Mouse (Mus musculus) liver, embryonic 12.5 days (tissue): ENCODE measurements around the gene Spc24. TPM values are rescaled to one million over a fixed set of nuclear protein-coding genes. Genes with fewer than 3 reads are reported as not detected.

Experiments used
- ATAC-seq: fragments of 200-750 bp; cut with Nextera tagmentation; 2 replicates; pipeline ENCODE4 v1.8.0; 2017; ENCODE audit warnings: moderate number of reproducible peaks, mild to moderate bottlenecking, moderate library complexity
- H3K27ac ChIP-seq: fragments of 300-500 bp; sonication (generic); 2 replicates; pipeline ENCODE4 v1.5.1; 2016; ENCODE audit warnings: mild to moderate bottlenecking
- H3K27me3 ChIP-seq: fragments of 300-500 bp; sonication (generic); replicated peaks from 2 replicates; pipeline ENCODE4 v1.6.1; 2016; ENCODE audit warnings: mild to moderate bottlenecking, moderate library complexity
- H3K36me3 ChIP-seq: fragments of 300-500 bp; sonication (generic); 2 replicates; pipeline ENCODE4 v1.6.1; 2016; ENCODE audit warnings: mild to moderate bottlenecking, moderate library complexity
- H3K4me1 ChIP-seq: fragments of 300-500 bp; sonication (generic); 2 replicates; pipeline ENCODE4 v1.6.1; 2016
- H3K4me2 ChIP-seq: fragments of 300-500 bp; sonication (generic); 2 replicates; pipeline ENCODE4 v1.6.1; 2016; ENCODE audit warnings: mild to moderate bottlenecking, moderate library complexity
- H3K4me3 ChIP-seq: fragments of 300-500 bp; sonication (generic); 2 replicates; pipeline ENCODE4 v1.5.1; 2016; ENCODE audit warnings: mild to moderate bottlenecking, moderate library complexity
- H3K9ac ChIP-seq: fragments of 300-500 bp; sonication (generic); 2 replicates; pipeline ENCODE4 v1.6.1; 2016; ENCODE audit warnings: mild to moderate bottlenecking, moderate library complexity
- H3K9me3 ChIP-seq: fragments of 300-500 bp; sonication (generic); replicated peaks from 2 replicates; pipeline ENCODE4 v1.6.1; 2016; ENCODE audit warnings: mild to moderate bottlenecking, moderate library complexity
- WGBS: fragments of 180-500 bp; shearing (Covaris S2); methylation state at CpG from one replicate; pipeline ENCODE4 v1.1.7; 2016; ENCODE audit not compliant: insufficient replicate concordance; 5-methylcytosine and 5-hydroxymethylcytosine counted together
- polyA plus RNA-seq: library from polyadenylated mRNA; unstranded; fragments of >200 nt; fragmentation: Nextera tagmentation; extraction: Ambion mirVana; gene quantifications from 2 replicates; pipeline ENCODE4 v1.2.1, GENCODE M21; 2016

Gene Spc24
- polyA plus RNA-seq, 1 experiment from 2014 or later, result 114 TPM

GRCm38 (mm10) chr9:21740427-21740826 lies 19.7 kb downstream of the Spc24 start:
- Histone ChIP-seq H3K9ac (no peak overlapping the region), H3K36me3 (peaks cover 94% of the 10 kb centered on the region), H3K4me3 (no peak overlapping the region), H3K27me3 (no peaks in the 10 kb centered on the region), H3K4me1 (peaks cover 21% of the 10 kb centered on the region), H3K27ac (no peak overlapping the region), H3K9me3 (no peaks in the 10 kb centered on the region), H3K4me2 (no peak overlapping the region)
- 79% methylated on average over 14 of the region's 14 CpGs for WGBS
- ATAC-seq, result no peak

DNA sequence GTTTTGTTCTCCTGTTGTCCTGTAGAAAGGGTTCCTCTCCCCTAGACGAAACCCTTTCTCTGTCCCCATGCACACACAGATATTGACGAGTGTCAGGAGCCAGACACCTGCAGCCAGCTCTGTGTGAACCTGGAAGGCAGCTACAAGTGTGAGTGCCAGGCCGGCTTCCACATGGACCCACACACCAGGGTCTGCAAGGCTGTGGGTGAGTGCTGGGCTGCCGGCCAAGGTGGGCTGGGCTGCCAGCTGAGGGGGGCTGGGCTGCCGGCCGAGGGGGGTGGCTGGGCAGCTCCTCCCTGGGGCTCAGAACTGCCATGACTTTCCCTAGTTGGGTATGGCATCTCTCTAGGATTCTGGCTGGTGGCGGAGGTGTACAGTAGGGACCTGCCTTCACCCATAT lies 21.3 kb downstream of the Spc24 start:
- no peaks in the 10 kb centered on the region for H3K27me3 ChIP-seq
- ATAC-seq, result no peak

GRCm38 (mm10) chr9:21737188-21737587 lies 22.9 kb downstream of the Spc24 start:
- Histone ChIP-seq H3K4me3 (no peak overlapping the region), H3K9me3 (no peaks in the 10 kb centered on the region), H3K36me3 (peaks cover 97% of the 10 kb centered on the region), H3K27ac (no peak overlapping the region), H3K4me1 (peaks cover 20% of the 10 kb centered on the region), H3K4me2 (no peak overlapping the region), H3K9ac (no peak overlapping the region), H3K27me3 (no peaks in the 10 kb centered on the region)
- no peak for ATAC-seq
- 87% methylated on average over 10 of the region's 10 CpGs for WGBS

More for the DNA sequence above, 21.3 kb downstream of the Spc24 start:
- WGBS, result 85% methylated on average over 7 of the region's 7 CpGs
- no peak overlapping the region for H3K4me2 ChIP-seq
- H3K9ac ChIP-seq, result no peak overlapping the region
- H3K4me3 ChIP-seq, result no peak overlapping the region
- no peaks in the 10 kb centered on the region for H3K9me3 ChIP-seq
- H3K4me1 ChIP-seq, result peaks cover 21% of the 10 kb centered on the region
- no peak overlapping the region for H3K27ac ChIP-seq
- H3K36me3 ChIP-seq, result peaks cover 94% of the 10 kb centered on the region

DNA sequence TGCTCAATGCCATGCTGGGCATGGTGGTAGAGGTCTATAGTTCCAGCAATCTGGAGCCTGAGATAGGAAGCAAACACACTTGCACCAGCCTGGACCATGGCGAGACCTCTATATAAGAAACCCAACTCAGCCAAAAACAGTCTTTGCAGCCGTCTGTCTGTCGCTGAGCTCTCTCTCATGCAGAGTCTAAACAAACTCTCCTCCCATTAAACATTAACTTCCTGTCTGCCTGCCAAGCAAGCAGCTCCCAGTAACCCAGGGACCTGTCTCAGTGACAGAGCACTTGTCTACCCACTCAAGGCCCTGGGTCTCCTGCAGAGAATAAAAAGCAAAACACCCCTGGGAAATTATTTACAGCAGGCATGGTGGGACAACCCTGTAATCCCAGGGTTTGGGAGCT lies 23.5 kb downstream of the Spc24 start:
- no peak overlapping the region for H3K4me2 ChIP-seq
- no peak overlapping the region for H3K9ac ChIP-seq
- no peak overlapping the region for H3K27ac ChIP-seq
- WGBS, result 70% methylated on average over 3 of the region's 3 CpGs
- no peak for ATAC-seq
- H3K36me3 ChIP-seq, result peaks cover 97% of the 10 kb centered on the region
- peaks cover 13% of the 10 kb centered on the region for H3K4me1 ChIP-seq
- H3K9me3 ChIP-seq, result no peaks in the 10 kb centered on the region
- no peaks in the 10 kb centered on the region for H3K27me3 ChIP-seq
- no peak overlapping the region for H3K4me3 ChIP-seq

DNA sequence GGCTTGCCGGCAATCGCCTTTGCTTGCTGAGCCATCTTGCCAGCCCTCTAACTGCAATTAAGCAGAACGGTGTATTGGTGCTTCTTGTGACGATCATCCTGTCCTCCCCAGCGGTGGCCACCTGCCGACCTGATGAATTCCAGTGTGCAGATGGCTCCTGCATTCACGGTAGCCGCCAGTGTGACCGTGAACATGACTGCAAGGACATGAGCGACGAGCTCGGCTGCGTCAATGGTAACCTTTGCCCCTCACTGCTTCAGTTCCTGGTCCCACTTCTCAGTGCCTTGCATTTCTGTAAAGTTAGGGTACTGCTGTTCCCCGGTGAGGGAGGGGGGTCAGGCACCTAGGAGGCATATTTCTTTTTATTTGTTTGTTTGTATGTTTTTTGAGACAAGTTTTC lies 25.0 kb downstream of the Spc24 start:
- no peaks in the 10 kb centered on the region for H3K27me3 ChIP-seq
- ATAC-seq, result no peak
- no peak overlapping the region for H3K4me3 ChIP-seq
- peaks cover 98% of the 10 kb centered on the region for H3K36me3 ChIP-seq
- WGBS, result 90% methylated on average over 14 of the region's 14 CpGs
- no peak overlapping the region for H3K4me2 ChIP-seq
- no peak overlapping the region for H3K27ac ChIP-seq
- no peaks in the 10 kb centered on the region for H3K9me3 ChIP-seq
- peaks cover 2% of the 10 kb centered on the region for H3K4me1 ChIP-seq
- H3K9ac ChIP-seq, result no peak overlapping the region

GRCm38 (mm10) chr9:21733989-21734388 lies 26.1 kb downstream of the Spc24 start:
- H3K9me3 ChIP-seq, result no peaks in the 10 kb centered on the region
- H3K27ac ChIP-seq, result no peak overlapping the region
- H3K27me3 ChIP-seq, result no peaks in the 10 kb centered on the region
- H3K9ac ChIP-seq, result no peak overlapping the region
- 90% methylated on average over 7 of the region's 7 CpGs for WGBS
- H3K4me2 ChIP-seq, result no peak overlapping the region
- H3K4me1 ChIP-seq, result peaks cover 10% of the 10 kb centered on the region
- peaks cover 98% of the 10 kb centered on the region for H3K36me3 ChIP-seq
- H3K4me3 ChIP-seq, result no peak overlapping the region
- ATAC-seq, result no peak

- H3K4me1 ChIP-seq, result peaks cover 15% of the 10 kb centered on the region
- peaks cover 98% of the 10 kb centered on the region for H3K36me3 ChIP-seq
- no peak overlapping the region for H3K4me3 ChIP-seq
- H3K9ac ChIP-seq, result no peak overlapping the region
- no peaks in the 10 kb centered on the region for H3K27me3 ChIP-seq
- 93% methylated on average over 17 of the region's 17 CpGs for WGBS
- no peak overlapping the region for H3K4me2 ChIP-seq
- no peak overlapping the region for H3K27ac ChIP-seq
- H3K9me3 ChIP-seq, result no peaks in the 10 kb centered on the region
- no peak for ATAC-seq
These were observed 26.7 kb downstream of the Spc24 start for GRCm38 (mm10) chr9:21733446-21733845.

DNA sequence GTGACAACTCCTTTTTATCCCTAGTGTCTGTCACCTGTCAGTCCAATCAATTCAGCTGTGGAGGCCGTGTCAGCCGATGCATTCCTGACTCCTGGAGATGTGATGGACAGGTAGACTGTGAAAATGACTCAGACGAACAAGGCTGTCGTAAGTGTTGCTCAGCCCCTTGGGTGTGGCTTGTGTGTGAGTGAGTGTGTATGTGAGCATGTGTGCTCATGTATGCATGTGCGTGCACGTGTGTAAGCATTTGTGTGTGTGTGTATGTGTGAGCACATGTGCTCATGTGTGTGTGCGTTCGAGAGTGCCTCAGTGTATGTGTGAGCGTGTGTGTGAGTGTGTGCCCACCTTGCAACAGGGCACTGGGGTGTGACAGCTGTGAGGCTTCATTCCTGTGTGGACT lies 27.8 kb downstream of the Spc24 start:
- H3K36me3 ChIP-seq, result peaks cover 98% of the 10 kb centered on the region
- H3K4me2 ChIP-seq, result no peak overlapping the region
- H3K9ac ChIP-seq, result no peak overlapping the region
- 86% methylated on average over 9 of the region's 9 CpGs for WGBS
- no peaks in the 10 kb centered on the region for H3K27me3 ChIP-seq
- peaks cover 27% of the 10 kb centered on the region for H3K4me1 ChIP-seq
- no peaks in the 10 kb centered on the region for H3K9me3 ChIP-seq
- no peak for ATAC-seq
- H3K27ac ChIP-seq, result no peak overlapping the region
- no peak overlapping the region for H3K4me3 ChIP-seq

DNA sequence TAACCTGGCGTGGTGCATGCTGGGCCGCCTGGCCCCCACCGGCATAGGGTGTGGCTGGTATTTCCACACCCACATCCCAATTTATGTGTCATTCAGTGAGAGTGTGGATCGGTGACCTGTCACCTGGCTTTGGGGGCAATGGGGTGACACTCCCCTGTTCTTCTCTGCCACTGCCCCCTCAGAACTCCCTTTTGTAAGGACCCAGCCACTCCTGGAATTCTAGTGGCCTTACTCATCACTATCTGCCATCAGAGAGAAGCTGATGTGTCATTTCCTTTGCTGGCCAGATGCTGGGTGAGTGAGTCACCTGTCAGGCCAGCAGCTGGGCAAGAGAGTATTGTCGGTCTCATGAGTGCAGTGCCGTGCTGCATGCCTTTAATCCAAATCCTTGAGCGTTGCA lies 30.8 kb downstream of the Spc24 start:
- peaks cover 56% of the 10 kb centered on the region for H3K4me1 ChIP-seq
- no peak overlapping the region for H3K9ac ChIP-seq
- H3K36me3 ChIP-seq, result peaks cover 83% of the 10 kb centered on the region
- WGBS, result 68% methylated on average over 7 of the region's 7 CpGs
- no peak overlapping the region for H3K27ac ChIP-seq
- H3K9me3 ChIP-seq, result no peaks in the 10 kb centered on the region
- ATAC-seq, result no peak
- H3K27me3 ChIP-seq, result no peaks in the 10 kb centered on the region
- H3K4me3 ChIP-seq, result no peak overlapping the region
- H3K4me2 ChIP-seq, result no peak overlapping the region

DNA sequence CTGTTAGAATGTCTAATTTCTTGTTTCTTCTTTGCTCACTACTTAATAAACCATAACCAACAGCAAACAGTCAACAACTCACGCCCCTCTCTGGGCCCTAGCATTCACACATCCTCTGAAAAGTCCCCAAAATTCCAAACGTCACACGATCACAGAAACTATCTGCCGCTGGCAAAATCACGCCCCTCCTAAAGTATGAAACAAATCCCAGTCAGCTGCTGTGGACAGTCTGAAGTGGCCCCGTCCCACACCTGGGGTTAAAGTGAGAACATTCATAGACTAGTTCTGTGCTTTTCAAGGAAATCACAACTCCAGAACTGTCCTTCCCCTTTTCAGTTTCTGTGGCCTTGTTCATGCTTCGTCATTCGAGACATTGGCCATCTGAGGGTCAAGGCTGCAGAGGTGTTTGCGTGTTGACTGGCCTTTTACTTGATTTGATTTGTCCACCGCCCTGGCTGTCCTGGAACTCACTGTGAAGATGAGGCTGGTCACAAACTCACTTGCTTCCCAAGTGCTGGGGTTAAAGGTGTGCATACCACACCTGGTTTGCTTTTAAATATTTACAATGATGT lies 31.8 kb downstream of the Spc24 start:
- Histone ChIP-seq H3K4me3 (no peak overlapping the region), H3K9me3 (no peaks in the 10 kb centered on the region), H3K4me1 (peaks cover 57% of the 10 kb centered on the region), H3K4me2 (no peak overlapping the region), H3K27me3 (no peaks in the 10 kb centered on the region), H3K36me3 (peaks cover 74% of the 10 kb centered on the region), H3K9ac (no peak overlapping the region), H3K27ac (no peak overlapping the region; the same call in 1 of the 2 replicates)
- no peak for ATAC-seq
- 76% methylated on average over 10 of the region's 10 CpGs for WGBS

GRCm38 (mm10) chr9:21726218-21726975 lies 33.7 kb downstream of the Spc24 start:
- Histone ChIP-seq H3K4me1 (peaks cover 73% of the 10 kb centered on the region), H3K4me2 (peak overlapping the region; percentile 96), H3K27me3 (no peaks in the 10 kb centered on the region), H3K4me3 (peak overlapping the region; percentile 82), H3K9me3 (no peaks in the 10 kb centered on the region), H3K27ac (peak overlapping the region; percentile 78), H3K36me3 (peaks cover 55% of the 10 kb centered on the region), H3K9ac (peak overlapping the region; percentile 83)
- WGBS, result 68% methylated on average over 14 of the region's 14 CpGs
- no peak for ATAC-seq

DNA sequence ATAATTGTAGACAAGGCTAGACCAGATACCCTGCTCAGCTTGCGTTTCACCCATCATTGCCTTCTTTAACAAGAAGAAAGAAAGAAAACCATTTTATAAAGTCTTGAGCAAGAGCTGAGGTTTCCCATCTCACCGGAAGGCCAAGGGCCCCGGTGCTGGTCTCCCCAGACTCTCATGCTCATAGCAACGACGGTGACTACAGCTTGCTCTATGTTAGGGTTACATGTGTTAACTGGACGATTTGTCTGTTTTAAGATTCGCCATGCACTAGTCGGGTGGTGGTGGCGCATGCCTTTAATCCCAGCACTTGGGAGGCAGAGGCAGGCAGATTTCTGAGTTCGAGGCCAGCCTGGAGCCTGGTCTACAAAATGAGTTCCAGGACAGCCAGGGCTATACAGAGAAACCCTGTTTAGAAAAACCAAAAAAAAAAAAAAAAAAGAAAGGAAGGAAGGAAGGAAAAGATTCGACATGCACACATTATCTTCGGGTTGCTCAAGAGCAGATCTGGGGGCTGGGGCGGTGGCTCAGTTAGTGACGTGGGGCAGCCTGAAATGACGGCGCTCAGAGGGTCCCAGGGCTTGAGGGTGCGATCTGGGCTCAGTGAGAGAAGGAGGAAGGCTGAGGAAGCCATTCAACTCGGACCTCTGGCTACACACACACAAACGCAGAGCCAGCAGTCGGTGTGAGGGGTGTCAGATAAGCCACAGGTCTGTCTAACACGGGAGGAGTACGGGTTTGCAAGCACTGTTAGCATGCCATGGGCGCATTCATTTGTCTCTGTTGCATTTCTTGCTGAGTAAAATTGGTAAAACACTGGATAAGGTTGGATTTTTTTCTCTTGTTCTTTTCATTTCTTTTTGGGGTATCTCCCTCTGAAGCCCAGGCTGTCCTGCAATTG lies 34.6 kb downstream of the Spc24 start:
- H3K9ac ChIP-seq, result peak overlapping the region; percentile 83
- ATAC-seq, result no peak
- H3K36me3 ChIP-seq, result peaks cover 47% of the 10 kb centered on the region
- H3K27me3 ChIP-seq, result no peaks in the 10 kb centered on the region
- H3K27ac ChIP-seq, result peak overlapping the region; percentile 78
- H3K4me1 ChIP-seq, result peaks cover 76% of the 10 kb centered on the region
- H3K4me2 ChIP-seq, result peak overlapping the region; percentile 96
- no peaks in the 10 kb centered on the region for H3K9me3 ChIP-seq
- WGBS, result 27% methylated on average over 23 of the region's 23 CpGs
- peak overlapping the region; percentile 82 for H3K4me3 ChIP-seq
